Mouse (Mus musculus) hematopoietic stem cell, adult 5-6 weeks (primary cell): ENCODE measurements around the gene Supt4a. TPM values are rescaled to one million over a fixed set of nuclear protein-coding genes. Genes with fewer than 3 reads are reported as not detected.

Experiments
- ATAC-seq, 2 experiments: fragments of 125-278 bp in 1 of 2; replicated peaks in 1 of 2; 2 replicates each; pipeline ENCODE4 v1.8.0; 2016 to 2017; ENCODE audit warnings: inconsistent platforms in 2 of 2, mild to moderate bottlenecking in 2 of 2, moderate number of reproducible peaks in 2 of 2, low read depth in 1 of 2, moderate TSS enrichment in 1 of 2; ENCODE audit not compliant: low FRiP score in 2 of 2, poor library complexity in 2 of 2, severe bottlenecking in 2 of 2, insufficient read depth in 1 of 2, low TSS enrichment in 1 of 2
- total RNA-seq: library from RNA; stranded (forward); fragments of 172-1452, 232-1000 nt; gene quantifications from 2 replicates; pipeline ENCODE4 v1.2.3, GENCODE M21; 2017

The Supt4a gene
- total RNA-seq, 1 experiment from 2014 or later, result 69.9 TPM

- no peak for ATAC-seq
These were observed 21.0 kb downstream of the Supt4a start for GRCm38 (mm10) chr11:87758161-87758911.

DNA sequence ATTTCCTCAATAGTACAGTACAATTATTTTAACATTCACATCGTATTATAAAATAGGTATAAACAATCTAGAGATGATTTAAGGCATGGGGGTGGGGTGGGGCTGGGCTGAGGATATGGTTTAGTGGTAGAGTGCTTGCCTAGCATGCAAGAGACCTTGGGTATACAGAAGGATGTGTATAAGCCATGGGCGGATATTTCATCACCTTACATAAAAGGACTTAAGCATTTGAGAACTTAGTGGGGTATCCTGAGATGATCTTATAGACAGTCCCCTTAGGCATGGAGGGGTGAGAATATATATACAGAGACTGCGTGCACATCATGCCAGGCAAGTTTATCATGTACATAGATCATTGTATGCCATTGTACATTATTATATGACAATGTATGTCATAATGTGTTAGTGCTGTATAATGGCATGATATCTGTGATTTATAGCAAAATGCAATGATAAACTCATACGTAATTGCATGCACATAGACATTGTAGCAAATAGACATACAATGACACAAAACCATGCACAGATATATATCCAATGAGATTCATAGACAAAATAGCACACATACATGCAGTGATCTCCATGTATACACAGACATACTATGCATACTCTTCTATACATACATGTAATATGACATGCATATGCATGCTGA lies 21.7 kb downstream of the Supt4a start:
- ATAC-seq, result no peak; a peak in 1 of 4 replicates

DNA sequence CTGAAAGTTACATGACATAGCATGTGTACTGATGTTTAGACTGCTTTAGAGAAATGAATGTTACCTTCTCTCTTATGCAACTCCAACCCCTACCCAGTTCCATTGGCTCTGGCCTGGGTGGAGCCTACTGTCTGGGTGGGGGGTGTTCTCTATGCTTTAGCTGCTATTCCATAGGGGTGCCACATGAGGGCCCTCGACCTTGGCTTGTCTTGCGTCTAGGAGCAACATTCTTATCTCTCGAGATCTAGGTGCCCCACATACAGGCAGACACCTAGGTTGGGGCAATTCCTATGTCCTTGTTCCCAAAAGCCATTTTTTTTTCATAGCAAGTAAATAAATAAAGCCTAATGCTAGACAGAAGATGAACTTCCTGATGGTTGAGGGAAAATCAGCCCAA lies 22.3 kb downstream of the Supt4a start:
- ATAC-seq, result peak; percentile 10 to 31; a peak in 3 of 4 replicates

DNA sequence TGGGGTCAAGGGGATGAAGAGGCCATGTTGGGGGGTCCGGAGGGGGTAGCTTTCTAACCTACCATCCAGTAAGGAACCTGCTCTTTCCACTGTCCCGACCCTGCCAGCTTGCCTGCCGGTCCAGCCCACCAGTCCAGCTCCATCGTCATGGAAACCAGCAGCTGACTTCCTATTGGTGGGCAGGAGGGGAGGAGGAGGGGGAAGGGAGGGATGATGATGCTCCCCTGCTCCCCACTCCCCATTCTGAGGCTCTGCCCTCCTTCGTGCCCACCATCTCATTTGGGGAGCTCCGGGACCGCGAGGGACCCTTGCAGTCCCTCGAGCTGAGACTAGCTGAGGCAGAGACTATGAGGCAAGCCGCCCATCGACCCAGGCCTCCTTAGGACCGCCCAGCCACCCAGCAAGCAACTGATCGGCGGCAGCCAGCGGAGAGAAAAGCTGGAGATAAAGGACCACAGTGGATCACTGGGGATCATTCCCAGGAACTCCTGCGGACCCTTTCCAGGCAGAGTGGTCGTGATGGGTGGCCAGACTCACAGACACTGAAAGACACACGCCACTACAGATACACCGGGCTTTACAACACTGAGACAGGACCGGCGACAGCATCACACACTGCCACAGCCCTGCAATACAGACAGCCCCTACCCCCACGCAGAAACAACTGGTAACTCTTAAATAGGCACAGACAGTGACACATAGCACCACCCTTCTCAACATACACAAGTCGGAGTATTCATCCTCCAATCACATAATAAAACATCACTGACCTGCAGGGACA lies 23.1 kb downstream of the Supt4a start, which contains the start of gene Tspoap1:
Gene Tspoap1, plus strand, starts transcription at position 241 of the 781 bp plus-strand sequence.
- no peak; a peak in 1 of 4 replicates for ATAC-seq

DNA sequence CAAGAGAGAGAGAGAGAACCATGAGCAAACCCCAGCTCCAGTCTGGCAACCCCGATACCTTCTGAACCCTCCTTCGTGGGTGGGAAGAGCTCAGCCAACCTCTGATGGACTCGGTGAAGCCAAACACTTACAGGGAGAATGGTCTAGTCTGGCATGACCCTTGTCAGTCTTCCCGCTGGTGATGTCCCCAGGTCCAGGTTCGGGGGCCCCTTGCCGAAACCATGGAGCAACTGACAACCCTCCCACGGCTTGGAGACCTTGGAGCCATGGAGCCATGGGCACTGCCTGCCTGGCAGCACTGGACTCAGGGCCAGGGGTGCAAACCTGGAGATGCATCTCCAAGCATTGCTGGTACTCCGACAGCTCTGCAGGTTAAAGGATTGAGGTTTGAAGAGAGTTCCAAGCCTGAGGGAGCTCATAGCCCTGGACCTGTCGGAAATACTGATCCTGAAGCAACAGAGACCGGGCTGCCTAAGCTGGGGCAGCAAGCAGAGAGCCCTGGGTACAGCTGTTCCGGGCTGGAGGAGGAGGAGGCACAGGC lies 23.9 kb downstream of the Supt4a start:
- ATAC-seq, result no peak

GRCm38 (mm10) chr11:87761806-87762701 lies 24.7 kb downstream of the Supt4a start:
- no peak for ATAC-seq

- no peak for ATAC-seq
These were observed 25.5 kb downstream of the Supt4a start for GRCm38 (mm10) chr11:87762702-87763385.

- no peak for ATAC-seq
These were observed 26.2 kb downstream of the Supt4a start for GRCm38 (mm10) chr11:87763511-87763987.

DNA sequence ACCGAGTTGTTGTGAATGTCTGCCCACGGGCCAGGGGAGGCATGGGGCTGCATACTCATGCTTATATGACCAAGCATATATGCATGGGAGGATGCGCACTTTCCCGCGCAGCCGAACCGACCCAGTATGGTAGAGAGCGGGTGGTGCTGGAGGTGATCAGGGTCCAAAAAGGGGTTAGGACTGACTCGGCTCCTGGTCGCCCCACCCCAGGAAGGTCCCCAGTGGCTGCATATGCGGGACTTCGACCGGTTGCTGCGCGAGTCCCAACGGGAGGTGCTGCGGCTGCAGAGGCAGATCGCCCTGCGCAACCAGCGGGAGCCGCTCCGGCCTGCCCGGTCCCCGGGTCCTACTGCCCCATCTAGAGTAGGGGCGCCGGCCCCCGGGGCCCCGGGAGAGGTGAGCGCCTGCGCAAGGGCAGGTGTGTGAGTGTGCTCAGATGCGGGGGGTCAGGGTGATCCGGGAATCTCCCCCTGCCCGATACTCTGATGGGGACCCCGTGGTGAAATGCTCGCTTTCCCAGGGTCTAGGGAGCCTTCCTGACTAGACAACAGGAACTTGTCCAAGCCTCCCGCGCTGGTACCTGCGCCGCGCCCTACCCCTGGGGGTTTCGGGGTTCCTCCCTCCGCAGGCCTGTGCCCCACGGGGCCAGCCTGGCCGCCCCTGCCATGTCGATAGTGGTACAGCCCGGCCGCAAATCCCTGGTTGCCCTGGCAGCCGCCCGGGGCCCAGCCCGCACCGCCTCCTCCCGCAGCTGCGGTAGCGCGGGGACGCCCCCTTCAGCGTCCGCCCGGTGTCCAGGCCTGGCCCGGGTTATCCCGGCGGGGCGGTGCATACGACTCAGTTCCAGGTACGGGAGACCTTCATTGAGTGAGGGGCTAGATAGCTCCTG lies 26.9 kb downstream of the Supt4a start:
- no peak for ATAC-seq

GRCm38 (mm10) chr11:87768745-87769144 lies 31.4 kb downstream of the Supt4a start:
- ATAC-seq, result no peak

DNA sequence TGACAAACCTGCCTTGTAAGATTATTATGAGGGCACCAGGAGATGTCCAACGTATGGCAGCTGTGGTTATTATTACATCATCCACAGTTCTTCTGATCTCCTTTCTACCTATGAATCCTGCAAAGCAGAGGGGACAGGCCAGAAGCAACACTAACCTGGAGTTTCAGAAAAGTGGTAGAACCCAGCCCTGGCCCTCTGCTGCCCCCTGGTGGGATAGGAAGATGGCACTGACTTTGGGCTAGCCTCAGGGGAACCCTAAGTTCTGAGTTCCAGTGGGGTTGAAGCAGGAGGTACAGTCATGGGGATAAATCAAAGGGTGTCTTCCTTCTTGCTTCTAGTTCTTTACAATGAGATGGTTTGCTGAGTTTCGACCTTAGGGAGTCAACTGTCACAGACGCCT lies 33.6 kb downstream of the Supt4a start:
- peak; percentile 81 to 86 for ATAC-seq

GRCm38 (mm10) chr11:87772354-87772753 lies 35.0 kb downstream of the Supt4a start:
- no peak for ATAC-seq

- ATAC-seq, result peak; percentile 74 to 77
These were observed 40.9 kb downstream of the Supt4a start for GRCm38 (mm10) chr11:87778100-87778765.

GRCm38 (mm10) chr11:87778915-87779314 lies 41.6 kb downstream of the Supt4a start:
- 0 out of 4 replicates have a peak, but pooled peaks of 1 of the 2 experiments have one; percentile 4 for ATAC-seq

DNA sequence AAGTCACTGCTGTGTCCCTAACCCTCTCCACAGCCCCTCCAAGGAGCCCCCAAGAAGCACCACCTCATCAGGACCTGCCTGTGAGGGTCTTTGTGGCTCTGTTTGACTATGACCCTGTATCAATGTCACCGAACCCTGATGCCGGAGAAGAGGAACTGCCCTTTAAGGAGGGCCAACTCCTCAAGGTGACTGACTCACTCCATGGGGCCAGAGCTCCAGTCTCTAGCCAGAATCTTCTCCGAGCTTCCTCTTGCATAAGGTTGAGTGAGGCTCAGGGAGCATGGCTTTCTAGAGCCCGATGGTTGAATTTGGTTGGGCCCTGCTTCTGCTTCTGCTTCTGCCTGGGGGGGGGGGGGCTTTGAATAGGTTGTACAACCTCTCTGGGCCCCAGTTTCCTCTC lies 42.0 kb downstream of the Supt4a start:
- ATAC-seq, result peak in 1 of 2 experiments; percentile 22; a peak in 1 of 4 replicates
